Mouse (Mus musculus) embryonic facial prominence, embryonic 15.5 days (tissue): ENCODE measurements around the gene Rad1. TPM values are rescaled to one million over a fixed set of nuclear protein-coding genes. Genes with fewer than 3 reads are reported as not detected.
"Not testable (repeated sequence)": the region's sequence is repeated elsewhere in the genome, so short reads cannot be mapped to it uniquely, and the experiment has no call there.

Experiments used
- ATAC-seq: fragments of 200-750 bp; cut with Nextera tagmentation; 2 replicates; pipeline ENCODE4 v1.8.0; 2017; ENCODE audit warnings: low read depth, moderate TSS enrichment; ENCODE audit not compliant: insufficient number of reproducible peaks, low FRiP score, low TSS enrichment
- H3K27ac ChIP-seq: fragments of 300-500 bp; sonication (generic); replicated peaks from 2 replicates; pipeline ENCODE4 v1.5.1; 2015; ENCODE audit warnings: mild to moderate bottlenecking, inconsistent platforms
- H3K27me3 ChIP-seq: fragments of 300-500 bp; sonication (generic); 2 replicates; pipeline ENCODE4 v1.6.1; 2015; ENCODE audit warnings: inconsistent platforms
- H3K36me3 ChIP-seq: fragments of 300-500 bp; sonication (generic); 2 replicates; pipeline ENCODE4 v1.6.1; 2015; ENCODE audit warnings: mild to moderate bottlenecking, inconsistent platforms
- H3K4me1 ChIP-seq: fragments of 300-500 bp; sonication (generic); 2 replicates; pipeline ENCODE4 v1.6.1; 2015; ENCODE audit warnings: inconsistent platforms
- H3K4me2 ChIP-seq: fragments of 300-500 bp; sonication (generic); replicated peaks from 2 replicates; pipeline ENCODE4 v1.6.1; 2015; ENCODE audit warnings: mild to moderate bottlenecking, inconsistent platforms
- H3K4me3 ChIP-seq: fragments of 300-500 bp; sonication (generic); replicated peaks from 2 replicates; pipeline ENCODE4 v1.5.1; 2015; ENCODE audit warnings: mild to moderate bottlenecking, inconsistent platforms
- H3K9ac ChIP-seq: fragments of 300-500 bp; sonication (generic); 2 replicates; pipeline ENCODE4 v1.6.1; 2015; ENCODE audit warnings: inconsistent platforms
- H3K9me3 ChIP-seq: fragments of 300-500 bp; sonication (generic); replicated peaks from 2 replicates; pipeline ENCODE4 v1.6.1; 2016; ENCODE audit warnings: inconsistent platforms
- WGBS: fragments of 180-500 bp; shearing (Covaris S2); methylation state at CpG from one replicate; pipeline ENCODE4 v1.1.7; 2015; 5-methylcytosine and 5-hydroxymethylcytosine counted together
- polyA plus RNA-seq: library from polyadenylated mRNA; unstranded; fragments of >200 nt; fragmentation: Nextera tagmentation; extraction: Ambion mirVana; gene quantifications from 2 replicates; pipeline ENCODE4 v1.2.1, GENCODE M21; 2015

Rad1 gene
- polyA plus RNA-seq, 1 experiment from 2014 or later = 32.9 TPM

GRCm38 (mm10) chr15:10515166-10515565, 29.3 kb downstream of the Rad1 start:
- H3K27me3 ChIP-seq = no peaks in the 10 kb centered on the region
- H3K27ac ChIP-seq = no peak overlapping the region
- no peak overlapping the region for H3K9ac ChIP-seq
- H3K4me3 ChIP-seq = no peak overlapping the region
- no peaks in the 10 kb centered on the region for H3K36me3 ChIP-seq
- H3K4me2 ChIP-seq = no peak overlapping the region
- no peaks in the 10 kb centered on the region for H3K4me1 ChIP-seq
- 84% methylated on average over 7 of the region's 7 CpGs for WGBS
- no peaks in the 10 kb centered on the region for H3K9me3 ChIP-seq
- ATAC-seq = no peak

GRCm38 (mm10) chr15:10525896-10526295, 40.1 kb downstream of the Rad1 start:
- no peaks in the 10 kb centered on the region for H3K36me3 ChIP-seq
- no peak overlapping the region for H3K4me3 ChIP-seq
- no peaks in the 10 kb centered on the region for H3K27me3 ChIP-seq
- no peaks in the 10 kb centered on the region for H3K9me3 ChIP-seq
- H3K4me1 ChIP-seq = no peaks in the 10 kb centered on the region
- H3K4me2 ChIP-seq = no peak overlapping the region
- 72% methylated on average over 1 of the region's 1 CpGs for WGBS
- H3K27ac ChIP-seq = no peak overlapping the region
- H3K9ac ChIP-seq = no peak overlapping the region
- ATAC-seq = no peak

- 89% methylated on average over 4 of the region's 4 CpGs for WGBS
- no peak overlapping the region for H3K4me3 ChIP-seq
- H3K27me3 ChIP-seq = no peaks in the 10 kb centered on the region
- H3K4me2 ChIP-seq = no peak overlapping the region
- no peak overlapping the region for H3K9ac ChIP-seq
- ATAC-seq = no peak
- no peaks in the 10 kb centered on the region for H3K4me1 ChIP-seq
- no peaks in the 10 kb centered on the region for H3K36me3 ChIP-seq
- no peaks in the 10 kb centered on the region for H3K9me3 ChIP-seq
- H3K27ac ChIP-seq = no peak overlapping the region
These were observed 45.5 kb downstream of the Rad1 start for GRCm38 (mm10) chr15:10531352-10531751.

GRCm38 (mm10) chr15:10533361-10533760, 47.5 kb downstream of the Rad1 start:
- not testable (repeated sequence) for H3K4me1 ChIP-seq, ATAC-seq, H3K9me3 ChIP-seq, H3K27me3 ChIP-seq, H3K9ac ChIP-seq, H3K4me3 ChIP-seq, H3K36me3 ChIP-seq, H3K27ac ChIP-seq, H3K4me2 ChIP-seq
- WGBS = 80% methylated on average over 10 of the region's 10 CpGs

- Histone ChIP-seq H3K36me3 (no peaks in the 10 kb centered on the region), H3K9me3 (no peaks in the 10 kb centered on the region), H3K27ac (no peak overlapping the region), H3K27me3 (no peaks in the 10 kb centered on the region), H3K4me3 (no peak overlapping the region), H3K4me2 (no peak overlapping the region), H3K4me1 (0 out of 2 replicates have a peak, but pooled peaks cover 2% of the 10 kb centered on the region), H3K9ac (no peak overlapping the region)
- 92% methylated on average over 5 of the region's 5 CpGs for WGBS
- no peak for ATAC-seq
These were observed 48.8 kb downstream of the Rad1 start for GRCm38 (mm10) chr15:10534591-10534990.

GRCm38 (mm10) chr15:10535969-10536368, 50.2 kb downstream of the Rad1 start:
- ATAC-seq = no peak
- Histone ChIP-seq H3K4me1 (peaks cover 9% of the 10 kb centered on the region), H3K9me3 (no peaks in the 10 kb centered on the region), H3K4me3 (no peak overlapping the region), H3K4me2 (no peak overlapping the region), H3K9ac (no peak overlapping the region), H3K36me3 (no peaks in the 10 kb centered on the region), H3K27me3 (no peaks in the 10 kb centered on the region), H3K27ac (peak overlapping the region; percentile 45)
- WGBS = 46% methylated on average over 7 of the region's 7 CpGs

- Histone ChIP-seq H3K9me3 (no peaks in the 10 kb centered on the region), H3K4me2 (no peak overlapping the region), H3K36me3 (no peaks in the 10 kb centered on the region), H3K27me3 (no peaks in the 10 kb centered on the region), H3K4me3 (no peak overlapping the region), H3K4me1 (peaks cover 12% of the 10 kb centered on the region), H3K9ac (no peak overlapping the region), H3K27ac (peak overlapping the region; percentile 68)
- WGBS = 49% methylated on average over 16 of the region's 16 CpGs
- peak; percentile 84 for ATAC-seq
These were observed 54.7 kb downstream of the Rad1 start for GRCm38 (mm10) chr15:10540271-10541088.

Other genes starting within 250 kb of the Rad1 start
- gene Gm21973, start 160.6 kb upstream of the Rad1 start, polyA plus RNA-seq = not detected in 2 replicates
- gene Agxt2, start 127.5 kb upstream of the Rad1 start, polyA plus RNA-seq = not detected in 2 replicates
- 12.4 and 14.4 TPM in 2 replicates for gene Dnajc21, start 15.5 kb upstream of the Rad1 start, polyA plus RNA-seq
- 86.0 and 86.5 TPM in 2 replicates for gene Brix1, start 71 bp upstream of the Rad1 start, polyA plus RNA-seq
- gene Ttc23l, start 72.7 kb downstream of the Rad1 start, polyA plus RNA-seq = not detected in 2 replicates
- gene Rai14, start 228.6 kb downstream of the Rad1 start, polyA plus RNA-seq = 54.7 and 59.5 TPM in 2 replicates